Mouse (Mus musculus): ENCODE results near the gene Nkx2-5.

The Nkx2-5 gene

GRCm38 (mm10) chr17:26813497-26813896 is 31.3 kb downstream of the Nkx2-5 start:
- in situ Hi-C loops (cut with MboI; ENCODE audit: low pct_unique_long_range_greater_than_20kb in 1 of 2, low sequenced_read_pairs in 2 of 2, unreplicated experiment in 1 of 2) = loop anchor here in 1 of 2 experiments (10.0 kb wide), 1 partner anchor 61 kb away; no protein-coding TSS in a partner anchor

GRCm38 (mm10) chr17:26812607-26813006 is 32.2 kb downstream of the Nkx2-5 start:
- in situ Hi-C loops (cut with MboI; ENCODE audit: low pct_unique_long_range_greater_than_20kb in 1 of 2, low sequenced_read_pairs in 2 of 2, unreplicated experiment in 1 of 2) = loop anchor here in 1 of 2 experiments (10.0 kb wide), 1 partner anchor 62 kb away; no protein-coding TSS in a partner anchor

- in situ Hi-C loops (cut with MboI; ENCODE audit: low pct_unique_long_range_greater_than_20kb in 1 of 2, low sequenced_read_pairs in 2 of 2, unreplicated experiment in 1 of 2) = no loop called here
Observed at GRCm38 (mm10) chr17:26802886-26803285, 41.9 kb downstream of the Nkx2-5 start.

- in situ Hi-C loops (cut with MboI; ENCODE audit: low pct_unique_long_range_greater_than_20kb in 1 of 2, low sequenced_read_pairs in 2 of 2, unreplicated experiment in 1 of 2) = loop anchor here in 1 of 2 experiments (5.0 kb wide), 1 partner anchor 85 kb away; no protein-coding TSS in a partner anchor
Observed at GRCm38 (mm10) chr17:26797379-26798128, 47.3 kb downstream of the Nkx2-5 start.

- in situ Hi-C loops (cut with MboI; ENCODE audit: low pct_unique_long_range_greater_than_20kb in 1 of 2, low sequenced_read_pairs in 2 of 2, unreplicated experiment in 1 of 2) = loop anchor here in 1 of 2 experiments (5.0 kb wide), 1 partner anchor 87 kb away; no protein-coding TSS in a partner anchor
Observed at GRCm38 (mm10) chr17:26795386-26795785, 49.4 kb downstream of the Nkx2-5 start.

- in situ Hi-C loops (cut with MboI; ENCODE audit: low pct_unique_long_range_greater_than_20kb in 1 of 2, low sequenced_read_pairs in 2 of 2, unreplicated experiment in 1 of 2) = loop anchor here in 1 of 2 experiments (5.0 kb wide), 1 partner anchor 88 kb away; no protein-coding TSS in a partner anchor
Observed at GRCm38 (mm10) chr17:26794744-26795143, 50.1 kb downstream of the Nkx2-5 start.

- in situ Hi-C loops (cut with MboI; ENCODE audit: low pct_unique_long_range_greater_than_20kb in 1 of 2, low sequenced_read_pairs in 2 of 2, unreplicated experiment in 1 of 2) = no loop called here
Observed at GRCm38 (mm10) chr17:26793068-26793765, 51.6 kb downstream of the Nkx2-5 start.

GRCm38 (mm10) chr17:26792096-26792495 is 52.7 kb downstream of the Nkx2-5 start:
- in situ Hi-C loops (cut with MboI; ENCODE audit: low pct_unique_long_range_greater_than_20kb in 1 of 2, low sequenced_read_pairs in 2 of 2, unreplicated experiment in 1 of 2) = no loop called here

- in situ Hi-C loops (cut with MboI; ENCODE audit: low pct_unique_long_range_greater_than_20kb in 1 of 2, low sequenced_read_pairs in 2 of 2, unreplicated experiment in 1 of 2) = no loop called here
Observed at GRCm38 (mm10) chr17:26791580-26791979, 53.2 kb downstream of the Nkx2-5 start.

GRCm38 (mm10) chr17:26790269-26791214 is 54.3 kb downstream of the Nkx2-5 start:
- in situ Hi-C loops (cut with MboI; ENCODE audit: low pct_unique_long_range_greater_than_20kb in 1 of 2, low sequenced_read_pairs in 2 of 2, unreplicated experiment in 1 of 2) = no loop called here

GRCm38 (mm10) chr17:26789460-26790268 is 55.1 kb downstream of the Nkx2-5 start:
- in situ Hi-C loops (cut with MboI; ENCODE audit: low pct_unique_long_range_greater_than_20kb in 1 of 2, low sequenced_read_pairs in 2 of 2, unreplicated experiment in 1 of 2) = no loop called here

GRCm38 (mm10) chr17:26788986-26789385 is 55.8 kb downstream of the Nkx2-5 start:
- in situ Hi-C loops (cut with MboI; ENCODE audit: low pct_unique_long_range_greater_than_20kb in 1 of 2, low sequenced_read_pairs in 2 of 2, unreplicated experiment in 1 of 2) = no loop called here

Measured in mouse embryonic stem cell (cell line).